Mouse (Mus musculus) gastrocnemius, adult 18-20 months (tissue): ENCODE measurements at regions not wholly inside any gene's neighbourhood (a gene's known extent, or its start where the extent isn't known, plus 50 kb on each side); places are given as distances from the start of the nearest gene placed in this dataset.
"Not testable (repeated sequence)": the region's sequence is repeated elsewhere in the genome, so short reads cannot be mapped to it uniquely, and the experiment has no call there.

ENCODE experiments used
- DNase-seq: peaks from one replicate; pipeline ENCODE4 v3.0.0; 2021; ENCODE audit warnings: low spot score

DNA sequence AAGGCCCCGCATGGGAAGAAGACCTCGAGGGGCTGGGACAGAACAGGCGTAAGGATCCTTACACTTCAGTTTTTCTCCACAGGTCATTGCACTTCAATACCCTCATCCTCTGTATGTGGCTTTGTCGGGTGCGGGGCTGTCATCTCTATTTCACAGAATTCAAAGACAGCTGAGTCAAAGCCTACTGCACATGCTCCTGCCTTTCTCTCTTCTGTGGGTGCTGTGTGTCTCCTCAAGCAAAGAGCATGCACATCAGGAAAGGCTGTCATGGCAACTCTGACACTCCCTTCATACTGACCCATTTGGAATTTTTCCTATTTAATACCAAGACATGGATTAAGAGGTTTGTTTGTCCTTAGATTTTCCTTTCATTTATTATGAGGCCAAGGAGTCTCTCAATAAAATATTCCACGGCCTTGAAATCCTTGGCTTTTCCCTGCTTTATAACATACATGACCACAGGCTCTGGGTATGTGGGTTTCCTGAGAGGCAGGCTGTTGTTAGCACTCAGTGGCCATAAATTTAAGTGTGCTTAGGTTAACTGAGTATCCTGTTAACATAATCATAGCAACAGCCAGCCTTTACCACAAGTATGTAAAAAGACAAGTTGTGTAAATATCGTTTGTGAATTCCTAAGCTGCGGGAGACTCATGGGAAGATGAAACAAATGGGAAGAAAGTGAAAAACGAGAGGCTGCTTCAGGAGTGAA, 574.5 kb downstream of the Dcdc2c start:
- no peak for DNase-seq

- DNase-seq = no peak
Observed at GRCm38 (mm10) chr12:27962908-27963307, 589.3 kb downstream of the Dcdc2c start.

GRCm38 (mm10) chr12:27960064-27960463, 592.1 kb downstream of the Dcdc2c start:
- DNase-seq = no peak

GRCm38 (mm10) chr12:27947646-27948045, 604.6 kb downstream of the Dcdc2c start:
- DNase-seq = no peak

DNA sequence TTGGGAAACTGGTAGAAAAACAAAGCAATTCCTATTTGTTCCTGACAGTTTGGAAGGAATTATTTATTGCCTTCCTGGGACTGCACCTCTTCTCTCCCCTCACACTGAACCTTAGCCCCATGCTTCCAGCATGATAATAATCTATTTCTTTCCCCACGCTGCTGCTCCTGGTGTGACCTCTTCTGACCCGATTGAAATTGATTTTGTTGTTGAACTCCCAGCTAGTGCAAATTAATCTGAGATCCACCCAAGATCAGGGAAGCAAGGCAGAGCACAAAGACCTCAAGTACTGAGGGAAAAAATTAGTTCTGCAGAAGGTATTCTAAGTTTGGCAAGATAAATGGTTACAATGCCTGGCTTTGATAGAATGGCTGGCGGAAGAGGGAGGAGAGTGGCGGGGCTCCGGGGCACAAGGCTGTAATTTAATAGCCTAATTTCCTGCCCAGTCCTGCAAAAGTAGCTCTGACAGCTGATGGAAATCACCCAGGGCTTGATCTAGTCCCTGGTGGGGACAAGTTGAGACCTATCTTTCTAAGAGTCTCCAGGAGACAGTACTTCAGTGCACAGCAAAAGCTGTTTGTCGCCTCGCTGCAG, 604.6 kb upstream of the Sox11 start:
- no peak for DNase-seq

- DNase-seq = no peak
Observed at GRCm38 (mm10) chr12:27945411-27945810, 603.0 kb upstream of the Sox11 start.

DNA sequence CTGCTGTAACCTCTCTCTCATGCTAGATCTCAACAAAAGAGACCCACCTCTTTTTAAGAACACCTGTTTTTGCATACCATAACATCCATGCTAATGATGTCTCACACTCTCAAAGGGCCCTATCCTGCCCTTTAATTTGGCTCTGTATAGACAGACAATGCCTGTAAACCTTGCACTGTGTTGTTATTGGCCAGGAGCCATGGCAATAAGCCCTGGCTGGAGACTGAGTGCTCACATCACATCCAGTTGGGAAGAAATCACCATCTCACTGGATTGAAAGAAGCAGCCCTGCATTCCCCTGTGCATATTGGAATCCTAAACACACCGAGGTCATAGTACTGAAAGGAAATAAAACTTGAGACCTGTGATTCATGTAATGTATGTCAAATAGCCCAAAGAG, 598.7 kb upstream of the Sox11 start:
- no peak for DNase-seq

GRCm38 (mm10) chr12:27932382-27933140, 590.2 kb upstream of the Sox11 start:
- peak; percentile 2 for DNase-seq

- DNase-seq = no peak
Observed at GRCm38 (mm10) chr12:27928366-27928963, 586.1 kb upstream of the Sox11 start.

DNA sequence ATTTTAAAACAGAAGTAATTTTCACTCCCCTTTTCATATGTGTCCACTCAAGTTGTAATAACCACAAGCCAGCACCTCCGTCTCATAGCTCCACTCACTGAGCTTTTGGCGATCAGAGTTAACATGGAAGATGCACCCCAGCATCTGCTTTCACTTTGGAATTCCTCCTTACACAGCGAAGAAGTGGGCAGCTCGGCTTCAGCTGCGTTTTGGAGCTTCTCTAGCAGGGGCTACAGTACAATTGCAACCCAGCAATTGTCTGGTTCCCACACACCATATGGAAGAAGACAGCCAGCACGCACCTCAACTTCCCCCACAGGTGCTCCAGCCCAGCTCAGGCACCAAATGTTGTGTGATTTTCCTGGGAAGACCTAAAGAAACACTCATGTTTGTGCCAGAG, 584.4 kb upstream of the Sox11 start:
- DNase-seq = no peak

- DNase-seq = no peak
Observed at GRCm38 (mm10) chr12:27920607-27921006, 578.2 kb upstream of the Sox11 start.

GRCm38 (mm10) chr12:27916401-27916920, 574.1 kb upstream of the Sox11 start:
- DNase-seq = no peak

- DNase-seq = no peak
Observed at GRCm38 (mm10) chr12:27909417-27910100, 567.2 kb upstream of the Sox11 start.

DNA sequence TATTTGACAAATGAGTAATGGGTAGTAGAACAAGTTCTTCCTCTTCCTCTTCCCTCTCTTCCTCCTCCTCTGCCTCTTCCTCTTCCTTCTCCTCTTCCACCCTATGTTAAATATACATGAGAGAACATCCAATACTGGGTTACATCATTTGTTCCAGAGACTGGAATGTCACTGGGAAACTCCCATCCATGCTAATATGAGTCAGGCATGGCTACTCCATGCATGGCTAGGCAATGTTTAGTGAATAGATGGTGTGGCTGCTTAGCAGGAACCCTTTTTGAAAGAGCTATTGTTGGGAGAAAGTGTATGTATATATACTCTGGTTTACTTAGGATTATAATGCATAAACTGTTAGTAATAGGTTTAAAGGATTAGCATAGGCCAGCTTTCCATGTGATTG, 554.3 kb upstream of the Sox11 start:
- not testable (repeated sequence) for DNase-seq

DNA sequence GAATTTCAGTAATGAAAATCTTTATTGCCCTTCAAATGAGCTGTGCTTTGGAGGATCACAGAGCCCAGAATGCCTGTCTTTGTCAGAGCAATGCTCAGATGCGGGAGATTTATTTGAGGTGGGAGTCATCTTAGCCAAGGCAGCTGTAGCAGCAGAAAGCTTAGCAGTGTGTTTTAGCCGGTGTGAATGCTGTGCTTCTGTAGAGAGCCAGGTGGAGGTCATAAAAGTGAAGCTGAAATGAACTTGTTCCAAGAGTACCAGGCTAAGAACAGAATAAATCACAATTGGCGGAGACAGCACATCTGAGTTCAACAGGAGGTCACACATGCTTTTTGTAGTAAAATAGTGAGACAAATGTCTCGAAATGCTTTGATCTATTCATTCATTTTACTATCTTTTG, 539.3 kb upstream of the Sox11 start:
- no peak for DNase-seq

GRCm38 (mm10) chr12:27866421-27866820, 524.0 kb upstream of the Sox11 start:
- no peak for DNase-seq

DNA sequence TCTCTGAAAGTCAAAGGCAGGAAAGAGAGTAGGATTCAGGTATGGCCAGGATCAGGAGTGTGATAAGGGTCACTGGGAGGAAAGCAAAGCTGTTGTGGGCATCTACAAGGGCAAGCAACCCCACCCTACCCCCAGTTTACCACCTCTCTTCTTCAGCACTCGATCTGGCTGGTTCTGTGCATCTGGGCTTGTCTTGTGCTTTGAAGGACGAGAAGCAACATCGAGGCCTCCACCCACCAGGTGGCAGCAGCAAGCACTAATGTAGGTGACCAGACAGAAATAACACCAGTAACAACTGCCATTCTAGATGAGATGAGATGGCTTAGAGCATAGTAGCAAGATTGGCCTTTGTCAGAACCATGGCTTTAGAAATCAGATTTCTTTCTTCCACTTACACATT, 507.2 kb upstream of the Sox11 start:
- DNase-seq = no peak

DNA sequence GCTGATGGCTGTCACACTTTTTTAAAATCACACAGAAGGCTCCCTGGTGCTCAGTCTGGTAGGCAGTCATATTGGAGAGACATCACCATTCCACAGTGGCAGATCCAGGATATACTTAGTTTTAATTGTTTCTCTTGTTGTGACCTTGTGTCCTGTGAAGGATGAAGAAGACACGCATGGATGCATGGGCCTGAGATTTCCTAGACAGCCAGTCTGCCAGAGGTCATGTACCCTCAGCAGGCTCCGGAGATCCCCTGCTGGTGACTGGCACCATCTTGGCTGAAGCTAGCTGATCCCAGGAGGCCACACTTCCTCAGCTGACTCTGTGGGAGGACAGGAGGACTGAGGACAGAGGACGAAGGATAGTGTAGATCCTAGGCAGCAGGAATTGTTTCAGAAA, 506.7 kb upstream of the Sox11 start:
- no peak for DNase-seq

GRCm38 (mm10) chr12:27848141-27848540, 505.8 kb upstream of the Sox11 start:
- no peak for DNase-seq

- no peak for DNase-seq
Observed at GRCm38 (mm10) chr12:27847397-27847796, 505.0 kb upstream of the Sox11 start.

DNA sequence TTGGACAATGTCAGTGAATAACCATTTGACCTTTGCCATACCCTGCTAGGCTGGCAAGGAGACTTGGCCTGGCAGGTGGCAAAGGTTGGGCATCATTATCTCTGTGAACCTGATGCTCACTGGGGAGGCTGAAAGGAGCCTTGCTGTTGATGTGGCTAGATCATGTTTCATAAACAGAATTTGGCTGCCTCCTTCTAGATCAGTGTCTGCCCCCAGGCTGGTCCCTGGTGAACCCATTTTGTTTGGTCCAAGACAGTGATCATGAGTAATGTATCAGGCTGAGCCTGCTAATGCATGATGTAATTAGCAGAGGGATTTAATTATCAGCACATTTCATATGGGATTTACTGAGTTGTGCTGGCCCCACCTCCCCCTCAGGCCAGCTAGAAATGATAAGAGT, 502.6 kb upstream of the Sox11 start:
- DNase-seq = no peak

DNA sequence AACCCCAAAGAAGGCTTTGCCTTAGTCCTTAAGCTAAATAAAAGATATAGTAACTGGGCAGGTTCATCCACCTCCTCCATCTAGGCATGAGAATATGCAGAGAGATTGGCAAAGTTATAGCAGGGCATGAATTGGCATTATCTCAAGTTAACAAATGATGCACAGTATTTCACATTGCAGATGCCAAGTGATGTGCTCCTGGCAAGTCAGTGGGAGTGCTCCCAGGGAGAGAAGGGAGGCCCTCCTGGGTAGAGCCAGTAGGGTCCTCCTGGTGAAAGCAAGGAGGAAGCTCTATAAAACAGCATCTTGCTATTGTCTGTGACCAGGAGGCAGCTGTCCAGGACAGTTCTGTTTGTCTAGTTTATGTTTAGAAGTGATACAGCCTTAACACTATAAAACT, 496.6 kb upstream of the Sox11 start:
- DNase-seq = no peak
